Mouse (Mus musculus): ENCODE results near the gene Irf8. TPM values are rescaled to one million over a fixed set of nuclear protein-coding genes. Genes with fewer than 3 reads are reported as not detected.

The Irf8 gene
- polyA plus RNA-seq, 1 experiment from 2014 or later: 4.7 TPM

GRCm38 (mm10) chr8:120724816-120725575 is 11.2 kb upstream of the Irf8 start:
- Histone ChIP-seq H3K9ac (replicated peaks) (no peak overlapping the region), H3K4me3 (no peak overlapping the region), H3K9me3 (no peaks in the 10 kb centered on the region), H3K27ac (replicated peaks) (no peak overlapping the region), H3K4me1 (no peaks in the 10 kb centered on the region), H3K36me3 (no peaks in the 10 kb centered on the region), H3K4me2 (replicated peaks) (no peak overlapping the region), H3K27me3 (no peaks in the 10 kb centered on the region)
- no peak for ATAC-seq (ENCODE audit: low FRiP score, low read depth)
- 84% methylated on average over 17 of the region's 17 CpGs for WGBS

DNA sequence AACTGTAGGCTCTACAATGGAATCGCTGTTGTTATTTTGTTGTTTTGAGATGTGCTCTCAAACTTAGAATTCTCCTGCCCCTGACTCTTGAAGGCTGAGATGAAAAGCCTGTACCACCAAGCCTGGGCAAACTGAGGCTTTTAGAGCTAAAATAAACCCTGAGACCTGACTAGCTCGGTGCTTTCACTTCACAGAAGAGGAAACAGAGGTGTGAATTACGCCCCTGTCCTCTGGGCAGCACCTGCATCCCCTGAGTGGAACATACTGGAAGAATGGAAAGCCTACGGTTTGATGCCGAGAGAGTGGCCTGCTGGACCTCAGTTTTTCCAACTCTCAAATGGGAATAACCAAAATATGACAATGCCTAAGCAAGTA is 10.6 kb upstream of the Irf8 start:
- ATAC-seq (ENCODE audit: low FRiP score, low read depth): no peak
- no peak overlapping the region for H3K9ac ChIP-seq (replicated peaks)
- H3K4me2 ChIP-seq (replicated peaks): no peak overlapping the region
- H3K27ac ChIP-seq (replicated peaks): no peak overlapping the region
- no peaks in the 10 kb centered on the region for H3K36me3 ChIP-seq
- H3K4me1 ChIP-seq: no peaks in the 10 kb centered on the region
- WGBS: 83% methylated on average over 5 of the region's 5 CpGs
- no peaks in the 10 kb centered on the region for H3K9me3 ChIP-seq
- no peaks in the 10 kb centered on the region for H3K27me3 ChIP-seq
- H3K4me3 ChIP-seq: no peak overlapping the region

DNA sequence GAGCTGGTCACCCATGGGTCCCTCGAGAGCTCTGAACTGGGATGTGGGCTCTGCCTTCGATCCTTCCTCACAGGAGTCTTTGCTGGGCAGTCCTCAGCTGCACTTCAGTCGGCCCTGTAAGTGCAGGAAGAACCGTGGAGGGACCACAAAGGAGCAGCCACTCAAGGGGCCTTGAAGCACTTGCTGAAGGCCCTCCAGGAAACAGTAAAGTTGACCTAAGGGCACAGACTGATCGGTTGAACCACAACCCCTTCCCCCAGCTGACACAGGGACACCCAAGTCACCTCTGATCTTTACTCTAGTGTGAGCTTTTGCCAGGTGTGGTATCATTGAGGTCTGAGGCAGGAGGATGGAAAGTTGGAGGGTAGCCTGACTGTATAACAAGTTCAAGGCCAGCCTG is 10.1 kb upstream of the Irf8 start:
- H3K4me3 ChIP-seq: no peak overlapping the region

DNA sequence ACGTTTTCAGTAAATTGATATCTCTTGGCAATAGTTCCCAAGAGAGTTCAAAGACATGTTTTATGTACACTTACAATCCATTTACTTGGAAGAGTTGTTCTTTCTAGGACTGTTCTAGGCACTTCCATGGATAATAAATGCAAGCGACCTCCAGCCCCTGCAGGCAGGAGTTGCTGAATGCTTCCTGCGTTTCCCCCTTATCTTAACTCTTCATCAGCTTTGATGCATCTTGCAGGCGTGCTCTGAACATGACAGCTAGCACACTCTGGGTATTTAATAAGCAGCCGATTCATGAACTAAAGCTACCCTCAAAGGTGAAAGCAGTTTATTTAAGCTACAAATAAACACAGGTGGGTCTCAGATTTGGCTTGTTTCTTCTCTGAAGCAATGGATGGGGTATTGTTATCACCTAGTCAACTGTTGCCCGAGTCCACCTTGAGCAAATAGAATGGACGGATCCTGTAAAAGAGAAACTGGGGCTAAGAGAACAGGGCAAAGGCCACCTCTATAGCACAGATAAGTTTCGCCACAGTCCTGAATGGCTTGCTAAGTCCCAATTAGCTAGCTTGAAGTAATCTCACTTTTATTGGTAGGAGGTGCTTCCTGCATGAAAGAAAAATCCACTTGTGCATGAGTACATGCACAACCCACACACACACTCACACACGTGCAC is 7.5 kb upstream of the Irf8 start:
- Histone ChIP-seq H3K27me3 (peaks cover 9% of the 10 kb centered on the region), H3K9ac (replicated peaks) (no peak overlapping the region), H3K27ac (replicated peaks) (no peak overlapping the region), H3K9me3 (no peaks in the 10 kb centered on the region), H3K4me1 (peaks cover 10% of the 10 kb centered on the region), H3K4me3 (no peak overlapping the region), H3K36me3 (no peaks in the 10 kb centered on the region), H3K4me2 (replicated peaks) (no peak overlapping the region)
- no peak for ATAC-seq (ENCODE audit: low FRiP score, low read depth)
- WGBS: 81% methylated on average over 9 of the region's 9 CpGs

More for the DNA sequence above, 10.1 kb upstream of the Irf8 start:
- H3K36me3 ChIP-seq: no peaks in the 10 kb centered on the region
- no peak overlapping the region for H3K4me2 ChIP-seq (replicated peaks)
- no peaks in the 10 kb centered on the region for H3K9me3 ChIP-seq
- no peak for ATAC-seq (ENCODE audit: low FRiP score, low read depth)
- no peak overlapping the region for H3K9ac ChIP-seq (replicated peaks)
- no peak overlapping the region for H3K27ac ChIP-seq (replicated peaks)
- H3K4me1 ChIP-seq: no peaks in the 10 kb centered on the region
- 74% methylated on average over 5 of the region's 5 CpGs for WGBS
- H3K27me3 ChIP-seq: no peaks in the 10 kb centered on the region

GRCm38 (mm10) chr8:120731582-120731981 is 4.6 kb upstream of the Irf8 start:
- 20% methylated on average over 14 of the region's 14 CpGs for WGBS
- Histone ChIP-seq H3K27me3 (peaks cover 36% of the 10 kb centered on the region), H3K9me3 (no peaks in the 10 kb centered on the region), H3K9ac (replicated peaks) (no peak overlapping the region), H3K36me3 (no peaks in the 10 kb centered on the region), H3K4me3 (no peak overlapping the region), H3K27ac (replicated peaks) (no peak overlapping the region), H3K4me1 (peaks cover 15% of the 10 kb centered on the region), H3K4me2 (replicated peaks) (peak overlapping the region; percentile 37)
- ATAC-seq (ENCODE audit: low FRiP score, low read depth): peak; percentile 60

GRCm38 (mm10) chr8:120732068-120732467 is 4.1 kb upstream of the Irf8 start:
- no peak overlapping the region for H3K9ac ChIP-seq (replicated peaks)
- H3K4me2 ChIP-seq (replicated peaks): peak overlapping the region; percentile 37
- 45% methylated on average over 6 of the region's 6 CpGs for WGBS
- H3K36me3 ChIP-seq: no peaks in the 10 kb centered on the region
- peaks cover 15% of the 10 kb centered on the region for H3K4me1 ChIP-seq
- no peak overlapping the region for H3K4me3 ChIP-seq
- H3K27ac ChIP-seq (replicated peaks): no peak overlapping the region
- no peak for ATAC-seq (ENCODE audit: low FRiP score, low read depth)
- H3K9me3 ChIP-seq: no peaks in the 10 kb centered on the region
- H3K27me3 ChIP-seq: peaks cover 41% of the 10 kb centered on the region

- Histone ChIP-seq H3K4me3 (peak overlapping the region; percentile 51), H3K4me1 (peaks cover 11% of the 10 kb centered on the region), H3K27ac (replicated peaks) (no peak overlapping the region), H3K9me3 (no peaks in the 10 kb centered on the region), H3K4me2 (replicated peaks) (peak overlapping the region; percentile 95), H3K9ac (replicated peaks) (peak overlapping the region; percentile 51), H3K27me3 (peaks cover 70% of the 10 kb centered on the region), H3K36me3 (no peaks in the 10 kb centered on the region)
- WGBS: 1% methylated on average over 11 of the region's 11 CpGs
- peak; percentile 52 for ATAC-seq (ENCODE audit: low FRiP score, low read depth)
Observed at GRCm38 (mm10) chr8:120736486-120736885, 328 bp downstream of the Irf8 start.

DNA sequence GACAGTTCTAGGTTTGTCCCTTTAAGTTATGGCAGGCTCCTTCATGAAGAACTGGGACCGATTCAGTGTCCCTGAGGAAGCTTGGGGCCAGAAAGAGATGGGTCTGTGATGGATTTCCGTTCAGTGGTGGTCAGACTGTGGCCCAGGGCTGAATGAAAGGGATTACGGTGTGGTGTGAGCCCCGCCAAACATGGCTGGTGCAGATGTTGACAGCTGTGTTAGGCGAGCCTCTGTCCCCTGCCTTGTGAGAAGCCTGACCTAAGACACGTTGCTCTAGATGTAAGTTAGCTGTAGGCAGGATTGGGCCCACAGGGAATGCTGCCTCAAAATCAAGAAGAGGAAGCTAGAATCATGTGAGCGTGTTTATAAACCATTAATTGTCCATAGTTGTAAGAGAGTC is 1.0 kb downstream of the Irf8 start:
- H3K4me3 ChIP-seq: no peak overlapping the region
- WGBS: 64% methylated on average over 7 of the region's 7 CpGs
- H3K27me3 ChIP-seq: peaks cover 77% of the 10 kb centered on the region
- H3K4me2 ChIP-seq (replicated peaks): no peak overlapping the region
- H3K4me1 ChIP-seq: peaks cover 5% of the 10 kb centered on the region
- no peak overlapping the region for H3K27ac ChIP-seq (replicated peaks)
- no peaks in the 10 kb centered on the region for H3K9me3 ChIP-seq
- H3K36me3 ChIP-seq: no peaks in the 10 kb centered on the region
- ATAC-seq (ENCODE audit: low FRiP score, low read depth): no peak
- H3K9ac ChIP-seq (replicated peaks): no peak overlapping the region

- H3K27ac ChIP-seq (replicated peaks): no peak overlapping the region
- peaks cover 5% of the 10 kb centered on the region for H3K4me1 ChIP-seq
- WGBS: 84% methylated on average over 4 of the region's 4 CpGs
- peaks cover 66% of the 10 kb centered on the region for H3K27me3 ChIP-seq
- H3K4me3 ChIP-seq: no peak overlapping the region
- no peaks in the 10 kb centered on the region for H3K9me3 ChIP-seq
- no peaks in the 10 kb centered on the region for H3K36me3 ChIP-seq
- no peak overlapping the region for H3K9ac ChIP-seq (replicated peaks)
- no peak overlapping the region for H3K4me2 ChIP-seq (replicated peaks)
- no peak for ATAC-seq (ENCODE audit: low FRiP score, low read depth)
Observed at GRCm38 (mm10) chr8:120738771-120739170, 2.6 kb downstream of the Irf8 start.

DNA sequence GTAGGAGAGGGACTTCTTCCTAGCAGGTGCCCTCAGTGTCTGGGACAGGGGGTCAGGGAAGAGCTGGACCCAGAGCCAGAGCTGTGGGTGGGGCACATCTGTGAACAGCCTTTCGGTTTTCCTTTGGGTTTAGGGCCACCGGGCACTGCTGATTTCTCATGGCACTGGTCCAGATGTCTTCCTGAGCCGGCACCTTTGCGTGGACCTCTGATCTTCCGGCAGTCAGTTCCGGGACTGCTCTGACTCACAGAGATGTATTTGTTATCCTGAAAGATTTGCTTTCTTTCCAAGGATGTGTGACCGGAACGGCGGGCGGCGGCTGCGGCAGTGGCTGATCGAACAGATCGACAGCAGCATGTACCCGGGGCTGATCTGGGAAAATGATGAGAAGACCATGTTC is 3.4 kb downstream of the Irf8 start:
- ATAC-seq (ENCODE audit: low FRiP score, low read depth): no peak
- Histone ChIP-seq H3K36me3 (no peaks in the 10 kb centered on the region), H3K9ac (replicated peaks) (no peak overlapping the region), H3K4me2 (replicated peaks) (no peak overlapping the region), H3K4me1 (peaks cover 5% of the 10 kb centered on the region), H3K9me3 (no peaks in the 10 kb centered on the region), H3K4me3 (no peak overlapping the region), H3K27ac (replicated peaks) (no peak overlapping the region), H3K27me3 (peaks cover 62% of the 10 kb centered on the region)
- WGBS: 93% methylated on average over 15 of the region's 15 CpGs

GRCm38 (mm10) chr8:120740579-120740978 is 4.4 kb downstream of the Irf8 start:
- no peak overlapping the region for H3K27ac ChIP-seq (replicated peaks)
- WGBS: 81% methylated on average over 2 of the region's 2 CpGs
- H3K36me3 ChIP-seq: no peaks in the 10 kb centered on the region
- H3K27me3 ChIP-seq: peaks cover 59% of the 10 kb centered on the region
- H3K9me3 ChIP-seq: no peaks in the 10 kb centered on the region
- H3K4me3 ChIP-seq: no peak overlapping the region
- no peak overlapping the region for H3K4me2 ChIP-seq (replicated peaks)
- ATAC-seq (ENCODE audit: low FRiP score, low read depth): no peak
- no peak overlapping the region for H3K9ac ChIP-seq (replicated peaks)
- peaks cover 3% of the 10 kb centered on the region for H3K4me1 ChIP-seq

GRCm38 (mm10) chr8:120741001-120741400 is 4.8 kb downstream of the Irf8 start:
- Histone ChIP-seq H3K4me1 (no peaks in the 10 kb centered on the region), H3K9me3 (no peaks in the 10 kb centered on the region), H3K4me3 (no peak overlapping the region), H3K4me2 (replicated peaks) (no peak overlapping the region), H3K27ac (replicated peaks) (no peak overlapping the region), H3K36me3 (no peaks in the 10 kb centered on the region), H3K9ac (replicated peaks) (no peak overlapping the region), H3K27me3 (peaks cover 56% of the 10 kb centered on the region)
- WGBS: 64% methylated on average over 17 of the region's 17 CpGs
- ATAC-seq (ENCODE audit: low FRiP score, low read depth): no peak

All from midbrain, embryonic 12.5 days (tissue).